Mouse (Mus musculus) myocyte (in vitro differentiated cells): ENCODE measurements around the gene Marveld3.

ENCODE experiments used
- MAX ChIP-seq: IDR thresholded peaks from one replicate; pipeline ENCODE4 v1.6.1; 2011; ENCODE audit warnings: low read depth, mild to moderate bottlenecking, control low read depth
- POLR2A ChIP-seq: IDR thresholded peaks from one replicate; pipeline ENCODE4 v1.6.1; 2011; ENCODE audit warnings: low read depth, mild to moderate bottlenecking, control low read depth, moderate library complexity; ENCODE audit not compliant: insufficient read length

- no peak for TF ChIP-seq POLR2A
- TF ChIP-seq MAX, result no peak
Observed at GRCm38 (mm10) chr8:109999974-110000373, 38.0 kb upstream of the Marveld3 start.
